8 mouse cellular contexts compared by ENCODE assay signal in genomic region chrX:133898014-133898542, GRCm38 (mm10). TPM values are rescaled to one million over a fixed set of nuclear protein-coding genes. Genes with fewer than 3 reads are reported as not detected.
A peak's percentile ranks its signal among the peaks of the same experiment; 100 is the strongest.
DNase-seq lines count a peak whose midpoint lies in the region; ATAC-seq and TF ChIP-seq lines count a peak whose summit lies in the region.

Gene Tspan6, minus strand, starts transcription at chrX:133898429.

- 32% methylated on average over 33 of the region's 33 CpGs for WGBS in intestine, postnatal 0 days
- 19% methylated on average over 33 of the region's 33 CpGs for WGBS in midbrain, embryonic 11.5 days
- WGBS in small intestine, adult 2 months, result 18% methylated on average over 33 of the region's 33 CpGs

- no peak within 1 kb of the TSS for H3K27ac ChIP-seq in intestine, postnatal 0 days (ENCODE audit: low read depth, low read length)
- no peak within 1 kb of the TSS for H3K27ac ChIP-seq in midbrain, embryonic 11.5 days (ENCODE audit: low read depth, low read length)
- no peak within 1 kb of the TSS for H3K27ac ChIP-seq in small intestine, adult 2 months (ENCODE audit: insufficient read depth, low read depth, low read length)

- intact Hi-C loops in left cerebral cortex, postnatal 36 days (cut with DNase I), result loop anchor here (10.0 kb wide), 1 partner anchor 113 kb away; no protein-coding TSS in a partner anchor

- H3K4me1 ChIP-seq in intestine, postnatal 0 days (replicated peaks; ENCODE audit: control insufficient read depth, insufficient read depth, low read length), result no peaks in the 10 kb centered on the region
- no peaks in the 10 kb centered on the region for H3K4me1 ChIP-seq in midbrain, embryonic 11.5 days (ENCODE audit: control insufficient read depth, insufficient read depth, low read length)
- H3K4me1 ChIP-seq in small intestine, adult 2 months (ENCODE audit: control insufficient read depth, insufficient read depth, insufficient read length, low read length), result no peaks in the 10 kb centered on the region

- 0 out of 2 replicates have a peak, but pooled peaks cover 4% of the 10 kb centered on the region for H3K36me3 ChIP-seq in intestine, postnatal 0 days (ENCODE audit: control insufficient read depth, insufficient read depth)
- H3K36me3 ChIP-seq in midbrain, embryonic 11.5 days (ENCODE audit: control insufficient read depth, insufficient read depth, low read length), result no peaks in the 10 kb centered on the region; the same call in 1 of the 2 replicates
- no peaks in the 10 kb centered on the region for H3K36me3 ChIP-seq in small intestine, adult 2 months (ENCODE audit: control insufficient read depth, insufficient read depth, low read length)

- H3K4me2 ChIP-seq in intestine, postnatal 0 days (replicated peaks; ENCODE audit: low read depth), result peak within 1 kb of the TSS; percentile 73
- peak within 1 kb of the TSS; percentile 42 for H3K4me2 ChIP-seq in midbrain, embryonic 11.5 days

- H3K9ac ChIP-seq in intestine, postnatal 0 days (ENCODE audit: low read depth, low read length), result peak within 1 kb of the TSS; percentile 55
- peak within 1 kb of the TSS; percentile 76 for H3K9ac ChIP-seq in midbrain, embryonic 11.5 days (ENCODE audit: low read length)

- DNase-seq in adrenal gland, adult 8-10 months, result peak; percentile 64
- DNase-seq in embryo, embryonic 9.5 days (ENCODE audit: extremely low spot score), result peak; percentile 81
- peak; percentile 75 to 77 for DNase-seq in left cerebral cortex, postnatal 36 days (ENCODE audit: low spot score in 2 of 2)
- DNase-seq in midbrain, embryonic 11.5 days (ENCODE audit: low spot score, missing footprints), result peak; percentile 98

- peak within 1 kb of the TSS; percentile 54 for H3K4me3 ChIP-seq in intestine, postnatal 0 days (ENCODE audit: low read depth, low read length)
- peak within 1 kb of the TSS; percentile 45 for H3K4me3 ChIP-seq in midbrain, embryonic 11.5 days (ENCODE audit: low read depth, low read length)
- peak within 1 kb of the TSS; percentile 65 for H3K4me3 ChIP-seq in small intestine, adult 2 months (ENCODE audit: low read depth, low read length)

- H3K27me3 ChIP-seq in intestine, postnatal 0 days (replicated peaks; ENCODE audit: control insufficient read depth, insufficient read depth, low read length), result no peaks in the 10 kb centered on the region
- H3K27me3 ChIP-seq in midbrain, embryonic 11.5 days (ENCODE audit: control insufficient read depth, insufficient read depth, low read length), result no peaks in the 10 kb centered on the region
- no peaks in the 10 kb centered on the region for H3K27me3 ChIP-seq in small intestine, adult 2 months (ENCODE audit: control insufficient read depth, insufficient read depth, low read length)

- peak; percentile 96 for ATAC-seq in granulocyte monocyte progenitor cell, adult 5-6 weeks (replicated peaks; ENCODE audit: poor library complexity, severe bottlenecking)
- ATAC-seq in intestine, postnatal 0 days, result peak; percentile 61; the same call in 1 of the 2 replicates
- ATAC-seq in midbrain, embryonic 11.5 days (ENCODE audit: low FRiP score), result peak; percentile 97
- ATAC-seq in erythroid progenitor cell, adult 5-6 weeks (replicated peaks; ENCODE audit: low FRiP score, poor library complexity, severe bottlenecking), result no peak

- H3K9me3 ChIP-seq in intestine, postnatal 0 days (ENCODE audit: control insufficient read depth), result no peaks in the 10 kb centered on the region
- no peaks in the 10 kb centered on the region for H3K9me3 ChIP-seq in midbrain, embryonic 11.5 days (ENCODE audit: control insufficient read depth, low read length)

- TF ChIP-seq POLR2A in small intestine, adult 2 months (IDR thresholded peaks at IDR 0.05; ENCODE audit: low read depth, low read length), result no peak

- TF ChIP-seq CTCF in intestine, postnatal 0 days (IDR thresholded peaks at IDR 0.05; ENCODE audit: low read depth), result peak; percentile 64
- TF ChIP-seq CTCF in small intestine, adult 2 months (IDR thresholded peaks at IDR 0.05; ENCODE audit: extremely low read depth, insufficient read length, insufficient replicate concordance, low read depth, low read length), result no peak

RNA-seq across cellular contexts. Expression of gene Tspan6, which starts in this region (rescaled TPM):
- 10 to 100 TPM; 25.8 to 52.3 (median 37.4) TPM for total RNA-seq in adrenal gland, adult 8-10 months (2022)
- 1.6 TPM in 1 of 2 replicates, not detected in the other for total RNA-seq in granulocyte monocyte progenitor cell, adult 5-6 weeks (2014; fragmentation: Nextera tagmentation)
- 2.3 TPM in 1 of 2 replicates, not detected in the other for total RNA-seq in granulocyte monocyte progenitor cell, adult 5-6 weeks (2017)
- polyA plus RNA-seq in intestine, postnatal 0 days (2015; fragmentation: Nextera tagmentation; extraction: Ambion mirVana), result 35.8 and 38.2 TPM in 2 replicates
- 10 to 100 TPM; 15.0 to 16.0 TPM for total RNA-seq in left cerebral cortex, postnatal 36 days (2021)
- 235 and 253 TPM in 2 replicates for polyA plus RNA-seq in midbrain, embryonic 11.5 days (2014; fragmentation: Nextera tagmentation; extraction: Ambion mirVana)
- 0.23 and 0.80 TPM in 2 replicates for polyA plus RNA-seq in small intestine, adult 2 months (2012; rRNA removed)
- 1.7 and 3.2 TPM in 2 replicates for total RNA-seq in erythroid progenitor cell, adult 5-6 weeks (2015; ENCODE audit: low replicate concordance)
- total RNA-seq in erythroid progenitor cell, adult 5-6 weeks (2017; ENCODE audit: low replicate concordance), result 1.9 TPM in 1 of 2 replicates, not detected in the other

Comparison
In these comparisons a context has a peak if more than half of its experiments do, and no peak if none do; other contexts are left out.
1. RNA of gene Tspan6 (polyA plus RNA-seq): 235 to 253 TPM in midbrain, embryonic 11.5 days and 35.8 to 38.2 TPM in intestine, postnatal 0 days; 0.23 to 0.80 TPM in small intestine, adult 2 months; every median in the first group is over 10 times any median in the second.
2. Peak in every context shown above with its lines, with median percentiles within 50 percentile points of each other: DNase-seq and H3K4me3 ChIP-seq.